Mouse (Mus musculus) neural tube, embryonic 14.5 days (tissue): ENCODE data around the gene Gja4. TPM values are rescaled to one million over a fixed set of nuclear protein-coding genes. Genes with fewer than 3 reads are reported as not detected.

Experiments
- ATAC-seq: fragments of 200-750 bp; cut with Nextera tagmentation; 2 replicates; pipeline ENCODE4 v1.8.0; 2017; ENCODE audit warnings: low read depth, mild to moderate bottlenecking, moderate TSS enrichment, moderate library complexity
- H3K27ac ChIP-seq: fragments of 300-500 bp; sonication (generic); 2 replicates; pipeline ENCODE4 v1.5.1; 2014; ENCODE audit warnings: low read depth, mild to moderate bottlenecking, control low read depth, low read length, moderate library complexity, mixed read lengths
- H3K27me3 ChIP-seq: fragments of 300-500 bp; sonication (generic); 2 replicates; pipeline ENCODE4 v1.6.1; 2014; ENCODE audit warnings: low read length; ENCODE audit not compliant: control insufficient read depth, insufficient read depth
- H3K36me3 ChIP-seq: fragments of 300-500 bp; sonication (generic); 2 replicates; pipeline ENCODE4 v1.6.1; 2014; ENCODE audit warnings: low read length, mixed read lengths; ENCODE audit not compliant: control insufficient read depth, insufficient read depth
- H3K4me1 ChIP-seq: fragments of 300-500 bp; sonication (generic); 2 replicates; pipeline ENCODE4 v1.6.1; 2014; ENCODE audit warnings: low read length; ENCODE audit not compliant: control insufficient read depth, insufficient read depth
- H3K4me2 ChIP-seq: fragments of 300-500 bp; sonication (generic); 2 replicates; pipeline ENCODE4 v1.6.1; 2014; ENCODE audit warnings: mild to moderate bottlenecking, low read depth, low read length, control low read depth
- H3K4me3 ChIP-seq: fragments of 300-500 bp; sonication (generic); 2 replicates; pipeline ENCODE4 v1.5.1; 2014; ENCODE audit warnings: low read depth, low read length, control low read depth, mixed read lengths
- H3K9ac ChIP-seq: fragments of 300-500 bp; sonication (generic); replicated peaks from 2 replicates; pipeline ENCODE4 v1.6.1; 2014; ENCODE audit warnings: low read depth, mild to moderate bottlenecking, control low read depth, low read length, mixed read lengths
- H3K9me3 ChIP-seq: fragments of 300-500 bp; sonication (generic); 2 replicates; pipeline ENCODE4 v1.6.1; 2016; ENCODE audit warnings: low read length; ENCODE audit not compliant: control insufficient read depth
- WGBS: fragments of 180-500 bp; shearing (Covaris S2); extraction: QIAGEN DNeasy Blood & Tissue Kit; methylation state at CpG from one replicate; pipeline ENCODE4 v1.1.7; 2014; 5-methylcytosine and 5-hydroxymethylcytosine counted together
- polyA plus RNA-seq: library from polyadenylated mRNA; unstranded; fragments of >200 nt; fragmentation: Nextera tagmentation; extraction: Ambion mirVana; gene quantifications from 2 replicates; pipeline ENCODE4 v1.2.1, GENCODE M21; 2014

The Gja4 gene
- polyA plus RNA-seq, 1 experiment from 2014 or later: 19.6 TPM

- H3K9me3 ChIP-seq: no peaks in the 10 kb centered on the region
- H3K27me3 ChIP-seq: no peaks in the 10 kb centered on the region
- H3K36me3 ChIP-seq: no peaks in the 10 kb centered on the region
- no peak overlapping the region for H3K27ac ChIP-seq
- ATAC-seq: no peak
- no peak overlapping the region for H3K9ac ChIP-seq
- H3K4me2 ChIP-seq: no peak overlapping the region
- H3K4me3 ChIP-seq: no peak overlapping the region
- H3K4me1 ChIP-seq: no peaks in the 10 kb centered on the region
- WGBS: 80% methylated on average over 9 of the region's 9 CpGs
Measured at GRCm38 (mm10) chr4:127279241-127279640, 34.6 kb downstream of the Gja4 start.

- Histone ChIP-seq H3K36me3 (no peaks in the 10 kb centered on the region), H3K9ac (no peak overlapping the region), H3K4me1 (no peaks in the 10 kb centered on the region), H3K27me3 (no peaks in the 10 kb centered on the region), H3K9me3 (no peaks in the 10 kb centered on the region), H3K27ac (no peak overlapping the region), H3K4me2 (no peak overlapping the region), H3K4me3 (no peak overlapping the region)
- no peak for ATAC-seq
- 62% methylated on average over 9 of the region's 9 CpGs for WGBS
Measured at GRCm38 (mm10) chr4:127278451-127279001, 35.3 kb downstream of the Gja4 start.

GRCm38 (mm10) chr4:127264183-127264554 is 49.7 kb downstream of the Gja4 start:
- H3K9ac ChIP-seq: no peak overlapping the region
- no peaks in the 10 kb centered on the region for H3K27me3 ChIP-seq
- 62% methylated on average over 5 of the region's 5 CpGs for WGBS
- H3K4me1 ChIP-seq: no peaks in the 10 kb centered on the region
- no peak overlapping the region for H3K4me2 ChIP-seq
- H3K27ac ChIP-seq: no peak overlapping the region
- no peak for ATAC-seq
- H3K9me3 ChIP-seq: no peaks in the 10 kb centered on the region
- no peaks in the 10 kb centered on the region for H3K36me3 ChIP-seq
- H3K4me3 ChIP-seq: no peak overlapping the region

GRCm38 (mm10) chr4:127263438-127264182 is 50.2 kb downstream of the Gja4 start:
- H3K36me3 ChIP-seq: no peaks in the 10 kb centered on the region
- no peak for ATAC-seq
- H3K9ac ChIP-seq: no peak overlapping the region
- 62% methylated on average over 19 of the region's 19 CpGs for WGBS
- no peak overlapping the region for H3K27ac ChIP-seq
- no peaks in the 10 kb centered on the region for H3K27me3 ChIP-seq
- H3K4me3 ChIP-seq: no peak overlapping the region
- no peak overlapping the region for H3K4me2 ChIP-seq
- H3K9me3 ChIP-seq: no peaks in the 10 kb centered on the region
- H3K4me1 ChIP-seq: no peaks in the 10 kb centered on the region

- 88% methylated on average over 14 of the region's 14 CpGs for WGBS
- Histone ChIP-seq H3K27me3 (no peaks in the 10 kb centered on the region), H3K4me1 (no peaks in the 10 kb centered on the region)
Measured at GRCm38 (mm10) chr4:127261601-127262000, 52.2 kb downstream of the Gja4 start.

More at GRCm38 (mm10) chr4:127261601-127262000, 52.2 kb downstream of the Gja4 start:
- ATAC-seq: no peak
- H3K4me3 ChIP-seq: no peak overlapping the region
- no peaks in the 10 kb centered on the region for H3K36me3 ChIP-seq
- no peak overlapping the region for H3K9ac ChIP-seq
- no peak overlapping the region for H3K4me2 ChIP-seq
- H3K9me3 ChIP-seq: no peaks in the 10 kb centered on the region
- no peak overlapping the region for H3K27ac ChIP-seq

Other genes starting within 250 kb of the Gja4 start
- gene Zmym6, start 236.7 kb downstream of the Gja4 start, polyA plus RNA-seq: 41.2 and 45.7 TPM in 2 replicates
- gene Tmem35b, start 190.3 kb downstream of the Gja4 start, polyA plus RNA-seq: 16.4 and 17.5 TPM in 2 replicates
- 21.8 and 26.0 TPM in 2 replicates for gene Dlgap3, start 144.8 kb downstream of the Gja4 start, polyA plus RNA-seq
- gene Smim12, start 70.3 kb downstream of the Gja4 start, polyA plus RNA-seq: 58.2 and 62.7 TPM in 2 replicates
- gene Gjb3, start 16.8 kb upstream of the Gja4 start, polyA plus RNA-seq: 0.20 TPM in 1 of 2 replicates, not detected in the other
- gene Gjb4, start 40.0 kb upstream of the Gja4 start, polyA plus RNA-seq: not detected in 2 replicates
- gene Gjb5, start 44.1 kb upstream of the Gja4 start, polyA plus RNA-seq: 0.21 TPM in 1 of 2 replicates, not detected in the other